Mouse (Mus musculus): ENCODE results near the gene Coa3. TPM values are rescaled to one million over a fixed set of nuclear protein-coding genes. Genes with fewer than 3 reads are reported as not detected.
A peak's percentile ranks its signal among the peaks of the same experiment; 100 is the strongest.
"Not testable (repeated sequence)": the region's sequence is repeated elsewhere in the genome, so short reads cannot be mapped to it uniquely, and the experiment has no call there.

Gene Coa3
- polyA plus RNA-seq (2012; rRNA removed), result 194 and 283 TPM in 2 replicates

DNA sequence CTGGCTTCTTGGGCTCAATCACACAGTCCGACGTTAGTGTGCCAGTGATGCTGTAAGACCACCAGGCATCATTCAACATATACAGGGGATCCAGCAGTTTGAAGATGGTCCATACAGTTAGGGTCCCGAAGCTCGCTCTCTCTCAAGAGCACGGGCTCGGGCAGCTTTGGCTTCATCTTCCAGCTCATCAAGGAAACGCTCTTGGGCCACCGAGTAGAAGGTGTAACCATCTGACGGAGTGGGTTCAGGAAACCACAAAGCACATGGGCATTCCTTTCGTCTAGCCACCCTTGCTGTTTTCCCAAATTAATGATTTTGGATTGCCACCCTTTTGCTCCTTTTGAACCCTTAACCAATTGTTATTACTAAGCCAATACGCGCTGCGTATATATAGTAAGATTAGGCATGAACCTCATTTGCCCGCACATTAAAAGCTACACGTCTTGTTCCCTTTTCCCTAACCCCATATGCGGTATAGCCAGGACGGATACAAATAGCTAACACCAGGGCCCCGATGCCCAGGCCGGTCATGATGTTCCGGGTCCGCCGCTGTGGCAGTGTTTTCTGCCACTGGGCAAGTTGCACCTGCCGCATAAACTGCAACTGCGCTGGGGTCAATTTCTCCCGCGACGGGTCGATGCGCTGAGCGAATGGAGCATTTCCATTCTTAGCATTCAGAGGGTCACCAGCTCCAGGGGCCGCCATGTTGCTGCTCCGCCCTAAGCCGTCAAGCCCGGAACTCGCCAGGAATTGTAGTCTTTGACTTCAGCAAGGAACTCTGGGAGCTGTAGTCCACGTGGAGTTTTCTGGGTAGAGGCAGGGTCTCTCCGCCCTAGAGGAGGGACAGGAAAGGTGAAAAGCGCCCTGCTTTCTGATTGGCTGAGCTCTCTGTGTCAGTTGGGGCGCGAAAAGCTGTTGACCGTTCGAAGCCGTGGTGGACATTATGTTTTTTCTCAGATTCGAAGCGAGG, at the start of gene Coa3, which contains the start of gene Cntd1:
Gene Coa3 (minus strand): TSS at position 892 of the 970 bp plus-strand sequence.
Gene Cntd1 (plus strand): TSS at position 790 of the 970 bp plus-strand sequence.
- Histone ChIP-seq H3K4me1 (ENCODE audit: control insufficient read depth, insufficient read depth, low read length) (peaks cover 9% of the 10 kb centered on the region; the same call in 1 of the 2 replicates), H3K4me3 (replicated peaks; ENCODE audit: extremely low read depth, low read depth, low read length) (peak within 1 kb of the TSS; percentile 97)
- peak; percentile 82 for DNase-seq
- WGBS, result 7% methylated on average over 45 of the region's 45 CpGs
- peak; percentile 84; the same call in 1 of the 2 replicates for TF ChIP-seq POLR2A (IDR thresholded peaks at IDR 0.05; ENCODE audit: borderline replicate concordance, extremely low read depth, low read depth, low read length)
- no peak for TF ChIP-seq CTCF (IDR thresholded peaks at IDR 0.05; ENCODE audit: insufficient read depth, low read length)

DNA sequence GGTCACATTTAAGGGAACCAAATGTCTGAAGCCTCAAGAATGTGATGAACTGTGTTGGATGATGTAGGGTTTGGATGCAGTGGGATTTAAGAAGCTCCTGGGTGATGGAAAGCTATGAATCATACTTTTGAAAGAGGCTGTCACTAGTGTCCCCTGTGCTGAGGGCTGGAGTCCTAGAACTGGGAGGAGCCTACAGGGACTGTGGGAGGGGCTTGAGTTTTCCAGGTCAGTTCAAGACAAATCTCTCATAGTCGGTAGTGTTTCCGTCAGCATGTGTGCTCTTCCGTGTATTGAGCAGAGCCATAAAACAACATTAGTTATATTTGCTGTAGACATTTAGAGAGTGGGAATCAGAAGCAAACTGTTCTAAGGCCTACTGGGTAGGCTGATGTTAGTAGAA, 48.4 kb upstream of the Coa3 start:
- TF ChIP-seq CTCF (IDR thresholded peaks at IDR 0.05; ENCODE audit: insufficient read depth, low read length), result no peak
- no peak for TF ChIP-seq POLR2A (IDR thresholded peaks at IDR 0.05; ENCODE audit: borderline replicate concordance, extremely low read depth, low read depth, low read length)
- Histone ChIP-seq H3K4me1 (ENCODE audit: control insufficient read depth, insufficient read depth, low read length) (no peaks in the 10 kb centered on the region), H3K4me3 (replicated peaks; ENCODE audit: extremely low read depth, low read depth, low read length) (no peak overlapping the region)
- WGBS, result 38% methylated on average over 3 of the region's 3 CpGs
- DNase-seq, result no peak

DNA sequence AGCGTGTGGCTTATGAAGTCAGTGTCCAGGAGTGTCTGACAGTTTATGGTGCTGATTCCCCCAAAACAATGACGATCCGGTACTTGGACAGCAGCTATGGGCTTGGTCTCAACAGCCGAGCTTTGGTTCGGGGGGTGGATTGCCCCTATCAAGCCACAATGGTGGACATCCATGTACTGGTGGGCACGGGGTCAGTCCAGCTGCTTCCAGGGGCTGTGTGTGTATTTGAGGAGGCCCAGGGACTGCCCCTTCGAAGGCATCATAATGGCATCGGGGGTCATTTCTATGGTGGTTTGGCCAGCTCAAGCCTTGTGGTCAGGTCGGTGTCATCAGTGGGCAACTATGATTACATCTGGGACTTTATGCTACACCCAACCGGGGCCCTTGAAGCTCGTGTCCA, 47.2 kb upstream of the Coa3 start:
- no peak for TF ChIP-seq CTCF (IDR thresholded peaks at IDR 0.05; ENCODE audit: insufficient read depth, low read length)
- TF ChIP-seq POLR2A (IDR thresholded peaks at IDR 0.05; ENCODE audit: borderline replicate concordance, extremely low read depth, low read depth, low read length), result no peak
- Histone ChIP-seq H3K4me3 (replicated peaks; ENCODE audit: extremely low read depth, low read depth, low read length) (no peak overlapping the region), H3K4me1 (ENCODE audit: control insufficient read depth, insufficient read depth, low read length) (no peaks in the 10 kb centered on the region)
- 87% methylated on average over 11 of the region's 11 CpGs for WGBS
- DNase-seq, result no peak

DNA sequence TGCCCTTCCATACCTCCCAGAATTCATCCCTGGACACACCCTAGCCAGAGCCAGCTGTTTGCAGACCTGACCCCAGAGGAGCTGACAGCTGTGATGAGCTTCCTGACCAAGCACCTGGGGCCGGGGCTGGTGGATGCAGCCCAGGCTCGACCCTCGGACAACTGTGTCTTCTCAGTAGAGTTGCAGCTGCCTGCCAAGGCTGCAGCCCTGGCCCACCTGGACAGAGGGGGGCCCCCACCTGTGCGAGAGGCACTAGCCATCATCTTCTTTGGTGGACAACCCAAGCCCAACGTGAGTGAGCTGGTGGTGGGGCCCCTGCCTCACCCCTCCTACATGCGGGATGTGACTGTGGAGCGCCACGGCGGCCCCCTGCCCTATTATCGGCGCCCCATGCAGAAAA, 46.3 kb upstream of the Coa3 start:
- DNase-seq, result not testable (repeated sequence)
- 87% methylated on average over 11 of the region's 11 CpGs for WGBS

DNA sequence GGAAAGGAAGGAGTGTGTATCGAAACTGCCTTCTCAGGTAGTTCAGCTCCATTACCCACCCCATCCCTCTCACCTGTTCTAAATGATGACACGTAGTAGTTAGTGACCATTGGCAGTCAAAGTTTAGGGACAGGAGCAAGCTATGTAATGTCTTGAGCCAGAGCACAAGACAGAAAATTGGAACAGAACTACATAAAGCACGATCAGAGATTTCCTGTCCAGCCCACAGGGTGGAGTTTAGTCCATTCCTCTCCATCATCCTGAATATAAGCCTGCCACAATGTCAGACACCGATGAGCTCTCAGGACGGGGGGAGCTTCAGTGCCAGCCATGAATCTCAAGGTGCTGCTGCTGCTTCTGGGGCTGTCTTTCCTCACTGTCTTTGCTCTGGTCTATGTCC, 45.8 kb upstream of the Coa3 start, which contains the start of gene Aoc2:
Gene Aoc2 (plus strand): TSS at position 301 of the 400 bp plus-strand sequence.
- no peak within 1 kb of the TSS for H3K4me3 ChIP-seq (replicated peaks; ENCODE audit: extremely low read depth, low read depth, low read length)
- TF ChIP-seq POLR2A (IDR thresholded peaks at IDR 0.05; ENCODE audit: borderline replicate concordance, extremely low read depth, low read depth, low read length) (no peak), CTCF (IDR thresholded peaks at IDR 0.05; ENCODE audit: insufficient read depth, low read length) (no peak)
- no peak for DNase-seq
- no peaks in the 10 kb centered on the region for H3K4me1 ChIP-seq (ENCODE audit: control insufficient read depth, insufficient read depth, low read length)
- 76% methylated on average over 5 of the region's 5 CpGs for WGBS

More for the DNA sequence above, 46.3 kb upstream of the Coa3 start:
- not testable (repeated sequence) for H3K4me1 ChIP-seq (ENCODE audit: control insufficient read depth, insufficient read depth, low read length); H3K4me3 ChIP-seq (replicated peaks; ENCODE audit: extremely low read depth, low read depth, low read length)

DNA sequence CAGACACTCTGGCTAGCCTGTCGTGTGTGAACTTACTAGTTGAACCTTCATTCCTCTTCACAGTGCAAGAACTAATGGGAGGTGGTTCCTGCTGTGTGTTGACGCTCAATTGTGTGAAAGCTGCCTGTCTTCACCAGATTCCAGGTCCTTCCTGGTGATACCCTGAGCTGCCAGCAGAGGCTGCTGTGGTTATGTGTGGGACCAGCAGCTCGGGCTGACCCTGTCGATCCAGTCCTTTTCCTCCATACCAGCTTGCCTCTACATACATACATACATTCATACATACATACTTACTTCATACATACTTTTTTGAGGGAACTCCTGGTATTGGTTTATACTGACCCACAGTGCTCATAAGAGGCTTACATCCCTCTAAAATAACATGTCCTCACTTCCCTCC, 44.7 kb upstream of the Coa3 start:
- DNase-seq, result peak; percentile 54
- TF ChIP-seq POLR2A (IDR thresholded peaks at IDR 0.05; ENCODE audit: borderline replicate concordance, extremely low read depth, low read depth, low read length) (no peak), CTCF (IDR thresholded peaks at IDR 0.05; ENCODE audit: insufficient read depth, low read length) (peak; percentile 96)
- no peaks in the 10 kb centered on the region for H3K4me1 ChIP-seq (ENCODE audit: control insufficient read depth, insufficient read depth, low read length)
- no peak overlapping the region for H3K4me3 ChIP-seq (replicated peaks; ENCODE audit: extremely low read depth, low read depth, low read length)
- WGBS, result 5% methylated on average over 4 of the region's 4 CpGs

DNA sequence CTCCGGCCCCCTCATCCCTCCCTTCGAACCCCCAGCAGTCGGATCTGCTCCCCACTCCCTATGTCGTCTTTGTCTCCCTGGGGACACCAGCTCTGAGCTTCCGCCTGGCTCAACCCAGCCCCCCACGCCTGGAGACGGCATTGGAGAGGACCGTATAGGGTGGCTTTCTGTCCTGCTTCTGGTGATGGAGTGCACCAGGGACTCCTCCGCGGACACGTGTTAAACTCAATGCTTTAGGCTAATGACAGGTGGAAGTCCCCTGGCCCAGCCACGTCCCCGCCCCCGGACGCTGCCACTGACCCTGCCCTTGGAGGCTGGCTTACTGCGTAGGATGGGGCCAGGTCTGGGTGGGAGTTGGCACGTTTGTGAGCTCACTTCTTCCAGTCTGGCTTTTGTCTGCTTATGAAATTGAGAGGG, 37.6 kb upstream of the Coa3 start:
- DNase-seq, result no peak
- H3K4me1 ChIP-seq (ENCODE audit: control insufficient read depth, insufficient read depth, low read length), result peaks cover 5% of the 10 kb centered on the region
- no peak for TF ChIP-seq CTCF (IDR thresholded peaks at IDR 0.05; ENCODE audit: insufficient read depth, low read length)
- no peak for TF ChIP-seq POLR2A (IDR thresholded peaks at IDR 0.05; ENCODE audit: borderline replicate concordance, extremely low read depth, low read depth, low read length)
- peak overlapping the region; percentile 88 for H3K4me3 ChIP-seq (replicated peaks; ENCODE audit: extremely low read depth, low read depth, low read length)
- under 1% methylated on average over 17 of the region's 17 CpGs for WGBS

DNA sequence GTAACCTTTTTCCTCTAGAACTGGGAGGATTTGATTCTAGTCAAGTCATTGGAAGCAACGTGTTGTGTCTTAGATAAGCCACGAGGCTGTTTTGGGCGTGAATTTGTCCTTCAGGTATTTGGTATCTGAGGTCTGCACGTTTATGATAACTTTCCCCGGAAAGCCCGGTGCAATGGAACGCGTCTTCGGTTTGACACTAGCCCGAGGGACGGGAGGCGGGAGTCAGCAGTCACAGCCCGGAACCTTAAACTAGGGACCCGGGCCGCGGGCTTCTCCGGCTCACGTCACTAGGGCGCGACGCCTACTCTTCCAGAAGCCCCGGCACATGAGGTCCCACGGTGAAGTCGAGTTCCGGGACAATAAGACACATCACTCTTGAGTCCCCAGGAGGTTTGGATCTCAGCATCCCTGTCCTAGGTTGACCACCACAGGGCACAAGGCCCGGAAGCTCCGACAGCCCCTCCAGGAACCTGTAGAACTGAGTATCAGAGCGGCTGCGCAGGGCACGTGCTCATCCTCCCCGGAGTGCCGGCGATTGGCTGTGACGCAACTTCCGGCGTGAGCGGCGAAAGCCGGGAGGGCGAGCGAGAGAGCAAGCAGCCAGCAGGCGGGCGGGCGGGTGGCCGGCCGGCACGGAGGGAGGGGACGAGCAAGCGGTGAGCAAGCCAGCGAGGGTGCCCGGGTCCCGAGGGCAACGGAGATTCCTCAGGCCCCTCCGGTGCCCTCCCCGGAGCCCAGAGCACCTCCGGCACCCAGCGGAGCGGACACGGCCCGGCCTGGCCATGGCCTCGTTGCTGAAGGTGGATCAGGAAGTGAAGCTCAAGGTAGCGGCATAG, 37.0 kb upstream of the Coa3 start, which contains the start of gene Psme3:
Gene Psme3 (plus strand): TSS at position 549 of the 836 bp plus-strand sequence.
- peak; percentile 64; the same call in 1 of the 2 replicates for TF ChIP-seq POLR2A (IDR thresholded peaks at IDR 0.05; ENCODE audit: borderline replicate concordance, extremely low read depth, low read depth, low read length)
- no peak for TF ChIP-seq CTCF (IDR thresholded peaks at IDR 0.05; ENCODE audit: insufficient read depth, low read length)
- H3K4me3 ChIP-seq (replicated peaks; ENCODE audit: extremely low read depth, low read depth, low read length), result peak within 1 kb of the TSS; percentile 88
- peaks cover 5% of the 10 kb centered on the region for H3K4me1 ChIP-seq (ENCODE audit: control insufficient read depth, insufficient read depth, low read length)
- peak; percentile 93 for DNase-seq
- WGBS, result under 1% methylated on average over 62 of the region's 62 CpGs

DNA sequence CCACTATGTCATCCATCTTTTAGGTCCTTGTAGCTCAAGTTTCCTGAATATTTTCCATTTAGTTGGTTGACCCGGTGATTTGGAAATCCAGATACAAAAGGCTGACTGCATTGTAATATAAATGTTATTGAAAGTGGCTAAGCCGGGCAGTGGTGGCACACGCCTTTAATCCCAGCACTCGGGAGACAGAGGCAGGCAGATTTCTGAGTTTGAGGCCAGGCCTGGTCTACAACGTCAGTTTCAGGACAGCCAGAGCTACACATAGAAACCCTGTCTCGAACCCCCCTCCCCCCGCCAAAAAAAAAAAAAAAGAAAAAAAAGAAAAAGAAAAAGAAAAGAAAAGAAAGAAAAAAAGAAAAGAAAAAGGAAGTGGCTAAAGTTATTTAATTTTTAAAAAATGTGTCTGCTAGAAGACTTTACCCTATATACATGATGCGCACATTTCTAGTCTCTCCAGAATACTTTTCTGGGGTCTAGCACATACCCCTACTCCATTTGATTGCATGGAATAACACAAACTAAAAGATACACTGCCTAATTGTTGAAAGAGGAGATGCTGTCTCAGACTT, 36.3 kb upstream of the Coa3 start:
- H3K4me1 ChIP-seq (ENCODE audit: control insufficient read depth, insufficient read depth, low read length), result peaks cover 5% of the 10 kb centered on the region
- TF ChIP-seq POLR2A (IDR thresholded peaks at IDR 0.05; ENCODE audit: borderline replicate concordance, extremely low read depth, low read depth, low read length) (no peak), CTCF (IDR thresholded peaks at IDR 0.05; ENCODE audit: insufficient read depth, low read length) (no peak)
- 76% methylated on average over 8 of the region's 8 CpGs for WGBS
- H3K4me3 ChIP-seq (replicated peaks; ENCODE audit: extremely low read depth, low read depth, low read length), result peak overlapping the region; percentile 88
- DNase-seq, result no peak
